ENCODE assay signal across 15 mouse cellular contexts in genomic region chr2:6142915-6143654, GRCm38 (mm10). TPM values are rescaled to one million over a fixed set of nuclear protein-coding genes. Genes with fewer than 3 reads are reported as not detected.
A peak's percentile ranks its signal among the peaks of the same experiment; 100 is the strongest.
DNase-seq lines count a peak whose midpoint lies in the region; ATAC-seq lines count a peak whose summit lies in the region.
"Had no signal": no experiment of that assay in that cellular context is flagged by ENCODE, and none has a peak within 500 bp of the region (broad histone marks: within the 10 kb centered on the region; RNA-seq: fewer than 3 reads in every experiment).

No protein-coding gene starts in this region.

- peaks cover 10% of the 10 kb centered on the region for H3K4me1 ChIP-seq in kidney, embryonic 16.5 days (ENCODE audit: insufficient read depth, low read length)
- peaks cover 10% of the 10 kb centered on the region for H3K4me1 ChIP-seq in neural tube, embryonic 15.5 days
- H3K4me1 ChIP-seq: liver, embryonic 15.5 days had no signal

- H3K27ac ChIP-seq in kidney, embryonic 16.5 days (ENCODE audit: low read length) = no peak overlapping the region
- H3K27ac ChIP-seq in neural tube, embryonic 15.5 days (replicated peaks) = peak overlapping the region; percentile 60; the same call in 1 of the 2 replicates
- H3K27ac ChIP-seq: kidney, postnatal 0 days; liver, embryonic 15.5 days had no signal

- no peak for ATAC-seq in kidney, embryonic 16.5 days (ENCODE audit: low FRiP score, low TSS enrichment)
- peak; percentile 78 for ATAC-seq in neural tube, embryonic 15.5 days (ENCODE audit: low FRiP score)
- ATAC-seq: forebrain, embryonic 16.5 days had no signal

- no peak overlapping the region for H3K4me3 ChIP-seq in kidney, embryonic 16.5 days (ENCODE audit: low read length)
- H3K4me3 ChIP-seq in neural tube, embryonic 15.5 days (replicated peaks) = no peak overlapping the region
- H3K4me3 ChIP-seq: liver, embryonic 15.5 days had no signal

- H3K27me3 ChIP-seq in kidney, embryonic 16.5 days (ENCODE audit: insufficient read depth, low read length) = no peaks in the 10 kb centered on the region
- no peaks in the 10 kb centered on the region for H3K27me3 ChIP-seq in neural tube, embryonic 15.5 days (replicated peaks)
- H3K27me3 ChIP-seq: liver, embryonic 15.5 days had no signal

- no peaks in the 10 kb centered on the region for H3K36me3 ChIP-seq in kidney, embryonic 16.5 days (ENCODE audit: insufficient read depth, low read length)
- no peaks in the 10 kb centered on the region for H3K36me3 ChIP-seq in neural tube, embryonic 15.5 days
- H3K36me3 ChIP-seq: liver, embryonic 15.5 days had no signal

- H3K9me3 ChIP-seq in kidney, embryonic 16.5 days (ENCODE audit: low read length) = no peaks in the 10 kb centered on the region
- no peaks in the 10 kb centered on the region for H3K9me3 ChIP-seq in neural tube, embryonic 15.5 days (replicated peaks)
- H3K9me3 ChIP-seq: liver, embryonic 15.5 days had no signal

- 78% methylated on average over 16 of the region's 16 CpGs for WGBS in kidney, embryonic 16.5 days
- 66% methylated on average over 16 of the region's 16 CpGs for WGBS in neural tube, embryonic 15.5 days

- no peak overlapping the region for H3K9ac ChIP-seq in kidney, embryonic 16.5 days (replicated peaks; ENCODE audit: low read length)
- H3K9ac ChIP-seq in neural tube, embryonic 15.5 days (replicated peaks) = no peak overlapping the region
- H3K9ac ChIP-seq: liver, embryonic 15.5 days had no signal

- peak; percentile 81 to 85 for DNase-seq in cerebellum, postnatal 10 days
- DNase-seq in cerebellum, adult 8-10 months = no peak
- DNase-seq in kidney, postnatal 14 days = peak; percentile 32
- no peak for DNase-seq in neural tube, embryonic 10.5 days (ENCODE audit: extremely low spot score, low spot score)
- peak; percentile 35 for DNase-seq in right cerebral cortex, postnatal 4 days
- DNase-seq in spleen, postnatal 36 days (ENCODE audit: low spot score in 2 of 2) = no peak
- DNase-seq: cerebellum, adult 2 months; gastrocnemius, postnatal 14 days; heart, postnatal 14 days; spleen, adult 18-20 months had no signal

- no peak overlapping the region for H3K4me2 ChIP-seq in kidney, embryonic 16.5 days (replicated peaks; ENCODE audit: low read depth, low read length)
- H3K4me2 ChIP-seq in neural tube, embryonic 15.5 days = no peak overlapping the region
- H3K4me2 ChIP-seq: liver, embryonic 15.5 days had no signal

RNA-seq across cellular contexts. Expression of gene Proser2, which starts 13.1 kb away (rescaled TPM):
- polyA plus RNA-seq in kidney, embryonic 16.5 days (2015; fragmentation: Nextera tagmentation; extraction: Ambion mirVana) = 14.1 TPM in 2 replicates
- polyA plus RNA-seq in neural tube, embryonic 15.5 days (2015; fragmentation: Nextera tagmentation; extraction: Ambion mirVana) = 14.5 and 18.8 TPM in 2 replicates

Comparison
In these comparisons a context has a peak if more than half of its experiments do, and no peak if none do; other contexts are left out.
1. DNase-seq: peak in cerebellum, postnatal 10 days (2 of 2), kidney, postnatal 14 days (single experiment) and right cerebral cortex, postnatal 4 days (single experiment); none in cerebellum, adult 8-10 months (single experiment), neural tube, embryonic 10.5 days (single experiment) and spleen, postnatal 36 days (0 of 2).